Mouse (Mus musculus): ENCODE results near the gene Col4a6.

GRCm38 (mm10) chrX:141158160-141158559 is 315.7 kb downstream of the Col4a6 start:
- no peak for TF ChIP-seq HCFC1 (IDR thresholded peaks at IDR 0.05; ENCODE audit: borderline replicate concordance, insufficient read depth, low read length)
- TF ChIP-seq ZNF384 (IDR thresholded peaks at IDR 0.05; ENCODE audit: low read depth, low read length), result no peak

All from ES-E14 (cell line).